Mouse (Mus musculus) forebrain, postnatal 0 days (tissue): Measurements from ENCODE around the gene D16Ertd472e. TPM values are rescaled to one million over a fixed set of nuclear protein-coding genes. Genes with fewer than 3 reads are reported as not detected.
"Not testable (repeated sequence)": the region's sequence is repeated elsewhere in the genome, so short reads cannot be mapped to it uniquely, and the experiment has no call there.

Experiments used
- ATAC-seq: fragments of 200-750 bp; cut with Nextera tagmentation; 2 replicates; pipeline ENCODE4 v1.8.0; 2017; ENCODE audit warnings: mild to moderate bottlenecking, moderate library complexity
- DNase-seq: peaks from one replicate; pipeline ENCODE4 v3.0.0-alpha.2; 2015
- H3K27ac ChIP-seq: fragments of 300-500 bp; sonication (generic); 2 replicates; pipeline ENCODE4 v1.5.1; 2014; ENCODE audit warnings: low read depth, mild to moderate bottlenecking, antibody characterized with exemption, low read length, moderate library complexity, mixed read lengths
- H3K27me3 ChIP-seq: fragments of 300-500 bp; sonication (generic); 2 replicates; pipeline ENCODE4 v1.6.1; 2014; ENCODE audit warnings: mild to moderate bottlenecking, low read length, mixed read lengths; ENCODE audit not compliant: insufficient read depth
- H3K36me3 ChIP-seq: fragments of 300-500 bp; sonication (generic); 2 replicates; pipeline ENCODE4 v1.6.1; 2014; ENCODE audit warnings: mild to moderate bottlenecking, moderate library complexity; ENCODE audit not compliant: insufficient read depth
- H3K4me1 ChIP-seq: fragments of 300-500 bp; sonication (generic); 2 replicates; pipeline ENCODE4 v1.6.1; 2014; ENCODE audit warnings: antibody characterized with exemption; ENCODE audit not compliant: insufficient read depth
- H3K4me2 ChIP-seq: fragments of 300-500 bp; sonication (generic); 2 replicates; pipeline ENCODE4 v1.6.1; 2014; ENCODE audit warnings: low read depth, mild to moderate bottlenecking, moderate library complexity
- H3K4me3 ChIP-seq: fragments of 300-500 bp; sonication (generic); 2 replicates; pipeline ENCODE4 v1.5.1; 2014; ENCODE audit warnings: low read depth, low read length, mixed read lengths
- H3K9ac ChIP-seq: fragments of 300-500 bp; sonication (generic); 2 replicates; pipeline ENCODE4 v1.6.1; 2014; ENCODE audit warnings: mild to moderate bottlenecking
- H3K9me3 ChIP-seq: fragments of 300-500 bp; sonication (generic); 2 replicates; pipeline ENCODE4 v1.6.1; 2016; ENCODE audit warnings: low read length
- CTCF ChIP-seq: sonication (generic); IDR thresholded peaks from 2 replicates; pipeline ENCODE4 v1.5.1; 2016; ENCODE audit warnings: antibody characterized with exemption, control low read depth, low read depth
- WGBS: fragments of 180-500 bp; shearing (Covaris S2); extraction: QIAGEN DNeasy Blood & Tissue Kit; methylation state at CpG from one replicate; pipeline ENCODE4 v1.1.7; 2014; 5-methylcytosine and 5-hydroxymethylcytosine counted together
- polyA plus RNA-seq: library from polyadenylated mRNA; unstranded; fragments of >200 nt; fragmentation: Nextera tagmentation; extraction: Ambion mirVana; gene quantifications from 2 replicates; pipeline ENCODE4 v1.2.1, GENCODE M21; 2015
- total RNA-seq: library from RNA; depleted of rRNA; stranded (reverse); fragments of >200 nt; gene quantifications from 2 replicates; pipeline ENCODE4 v1.2.3, GENCODE M21; 2014

The D16Ertd472e gene
- total and polyA plus RNA-seq, 2 experiments from 2014 or later = 7.8 to 9.1 TPM

GRCm38 (mm10) chr16:78531957-78532605 lies 44.4 kb downstream of the D16Ertd472e start:
- Histone ChIP-seq H3K4me2 (no peak overlapping the region), H3K9ac (no peak overlapping the region), H3K27me3 (no peaks in the 10 kb centered on the region), H3K4me3 (no peak overlapping the region), H3K4me1 (no peaks in the 10 kb centered on the region), H3K36me3 (no peaks in the 10 kb centered on the region), H3K27ac (no peak overlapping the region), H3K9me3 (no peaks in the 10 kb centered on the region)
- WGBS = 18% methylated on average over 6 of the region's 6 CpGs
- DNase-seq = peak; percentile 34
- peak; percentile 40; the same call in 1 of the 2 replicates for ATAC-seq
- TF ChIP-seq CTCF = no peak

- H3K9me3 ChIP-seq = no peaks in the 10 kb centered on the region
- no peak overlapping the region for H3K9ac ChIP-seq
- DNase-seq (no peak), ATAC-seq (no peak)
- no peaks in the 10 kb centered on the region for H3K27me3 ChIP-seq
- H3K4me1 ChIP-seq = no peaks in the 10 kb centered on the region
- H3K4me2 ChIP-seq = no peak overlapping the region
- TF ChIP-seq CTCF = no peak
- H3K36me3 ChIP-seq = no peaks in the 10 kb centered on the region
- no peak overlapping the region for H3K4me3 ChIP-seq
- H3K27ac ChIP-seq = no peak overlapping the region
- 96% methylated on average over 4 of the region's 4 CpGs for WGBS
These were observed 53.5 kb downstream of the D16Ertd472e start for GRCm38 (mm10) chr16:78522974-78523373.

- no peak for ATAC-seq
- H3K36me3 ChIP-seq = no peaks in the 10 kb centered on the region
- no peak overlapping the region for H3K4me2 ChIP-seq
- TF ChIP-seq CTCF = no peak
- no peak overlapping the region for H3K4me3 ChIP-seq
- no peak overlapping the region for H3K27ac ChIP-seq
- 83% methylated on average over 7 of the region's 7 CpGs for WGBS
- no peaks in the 10 kb centered on the region for H3K4me1 ChIP-seq
- H3K9me3 ChIP-seq = no peaks in the 10 kb centered on the region
- H3K9ac ChIP-seq = no peak overlapping the region
- no peaks in the 10 kb centered on the region for H3K27me3 ChIP-seq
- DNase-seq = no peak
These were observed 57.8 kb downstream of the D16Ertd472e start for GRCm38 (mm10) chr16:78518697-78519096.

- WGBS = 88% methylated on average over 2 of the region's 2 CpGs
- Histone ChIP-seq H3K4me3 (no peak overlapping the region), H3K27me3 (no peaks in the 10 kb centered on the region), H3K4me1 (no peaks in the 10 kb centered on the region), H3K36me3 (no peaks in the 10 kb centered on the region), H3K4me2 (no peak overlapping the region), H3K27ac (no peak overlapping the region), H3K9me3 (no peaks in the 10 kb centered on the region), H3K9ac (no peak overlapping the region)
- TF ChIP-seq CTCF = no peak
- ATAC-seq = no peak
- DNase-seq = no peak
These were observed 59.3 kb downstream of the D16Ertd472e start for GRCm38 (mm10) chr16:78517171-78517570.

GRCm38 (mm10) chr16:78511526-78511925 lies 65.0 kb downstream of the D16Ertd472e start:
- TF ChIP-seq CTCF = no peak
- no peaks in the 10 kb centered on the region for H3K27me3 ChIP-seq
- H3K4me1 ChIP-seq = no peaks in the 10 kb centered on the region
- no peaks in the 10 kb centered on the region for H3K9me3 ChIP-seq
- no peak for DNase-seq
- no peak overlapping the region for H3K4me3 ChIP-seq
- H3K36me3 ChIP-seq = no peaks in the 10 kb centered on the region
- WGBS = 89% methylated on average over 8 of the region's 8 CpGs
- no peak overlapping the region for H3K9ac ChIP-seq
- no peak overlapping the region for H3K27ac ChIP-seq
- no peak for ATAC-seq
- H3K4me2 ChIP-seq = no peak overlapping the region

- no peak overlapping the region for H3K4me2 ChIP-seq
- no peak overlapping the region for H3K27ac ChIP-seq
- no peaks in the 10 kb centered on the region for H3K27me3 ChIP-seq
- no peaks in the 10 kb centered on the region for H3K4me1 ChIP-seq
- H3K9me3 ChIP-seq = no peaks in the 10 kb centered on the region
- no peak for DNase-seq
- H3K36me3 ChIP-seq = no peaks in the 10 kb centered on the region
- ATAC-seq = no peak
- no peak overlapping the region for H3K4me3 ChIP-seq
- 91% methylated on average over 9 of the region's 9 CpGs for WGBS
- TF ChIP-seq CTCF = no peak
- H3K9ac ChIP-seq = no peak overlapping the region
These were observed 74.0 kb downstream of the D16Ertd472e start for GRCm38 (mm10) chr16:78502492-78502891.

- not testable (repeated sequence) for DNase-seq, H3K27ac ChIP-seq, H3K4me2 ChIP-seq, H3K4me1 ChIP-seq, H3K4me3 ChIP-seq, ATAC-seq, H3K9ac ChIP-seq, H3K27me3 ChIP-seq, H3K9me3 ChIP-seq, H3K36me3 ChIP-seq
- WGBS = 98% methylated on average over 12 of the region's 12 CpGs
These were observed 83.8 kb downstream of the D16Ertd472e start for GRCm38 (mm10) chr16:78492696-78493095.
